Mouse (Mus musculus): ENCODE data around the gene Galk1. TPM values are rescaled to one million over a fixed set of nuclear protein-coding genes. Genes with fewer than 3 reads are reported as not detected.

Gene Galk1
- 10 to 100 TPM; 16.1 to 19.7 (median 18.6) TPM for total RNA-seq (2022)

DNA sequence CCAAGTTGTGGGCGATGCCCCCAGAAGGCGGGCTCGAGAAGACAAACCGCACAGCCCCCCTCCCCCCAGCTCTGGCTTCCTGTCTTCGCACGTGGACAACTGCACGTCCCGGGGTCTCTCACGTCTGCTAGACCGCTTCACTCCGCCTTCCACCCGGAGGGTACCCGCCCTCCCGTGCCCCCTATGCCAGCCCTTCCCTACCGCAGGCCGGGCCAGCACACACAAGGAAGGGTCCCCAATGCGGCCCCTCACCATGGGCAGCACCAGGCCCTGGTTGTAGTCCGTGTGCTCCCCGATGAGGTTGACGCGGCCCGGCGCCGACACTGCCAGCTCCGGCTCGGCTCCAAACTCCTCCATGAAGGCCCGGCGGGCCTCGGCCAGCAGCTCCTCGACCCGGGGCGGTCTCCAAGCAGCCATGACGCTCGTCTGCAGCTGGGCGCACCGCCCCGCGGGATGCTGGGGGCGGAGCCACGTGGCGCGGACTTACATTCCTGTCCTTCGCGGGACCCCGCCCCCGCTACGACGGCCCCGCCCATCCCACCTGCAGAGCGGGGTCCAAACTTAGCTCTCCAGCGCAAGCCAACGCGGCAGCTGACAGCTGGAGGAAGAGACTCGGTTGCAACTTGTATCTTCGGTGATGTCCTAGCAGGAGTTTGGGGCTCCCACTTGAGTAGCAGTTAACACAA, at the start of gene Galk1:
TSS of gene Galk1 (minus strand) at position 458 of the 686 bp plus-strand sequence.
- peak; percentile 64 to 92 for DNase-seq (ENCODE audit: low spot score in 2 of 2)

GRCm38 (mm10) chr11:116061641-116062415, 49.3 kb upstream of the Galk1 start:
- peak in 1 of 2 experiments; percentile 83 for DNase-seq (ENCODE audit: low spot score in 2 of 2)

DNA sequence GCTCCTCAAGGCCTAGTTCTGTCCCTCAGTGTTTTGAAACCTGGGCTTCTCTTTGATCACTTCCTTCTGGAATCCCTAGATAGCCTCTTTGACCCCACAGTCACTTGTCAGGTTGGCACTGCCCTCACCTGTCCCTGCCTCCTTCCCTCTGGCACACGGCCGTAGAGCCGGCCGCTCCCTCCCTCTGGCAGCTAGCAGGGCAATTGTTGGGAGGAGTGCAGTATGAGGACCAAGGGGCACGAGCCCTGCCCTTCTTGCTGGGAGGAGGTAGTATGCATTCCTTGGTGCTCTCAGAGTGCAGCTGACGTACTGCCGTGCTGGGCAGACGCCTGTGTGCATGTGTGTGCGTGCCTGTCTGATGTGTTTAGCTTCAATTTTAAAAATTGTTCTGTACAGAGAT, 48.1 kb upstream of the Galk1 start:
- no peak for DNase-seq (ENCODE audit: low spot score in 2 of 2)

- DNase-seq (ENCODE audit: low spot score in 2 of 2), result no peak
These were observed 47.1 kb upstream of the Galk1 start for GRCm38 (mm10) chr11:116059691-116060025.

DNA sequence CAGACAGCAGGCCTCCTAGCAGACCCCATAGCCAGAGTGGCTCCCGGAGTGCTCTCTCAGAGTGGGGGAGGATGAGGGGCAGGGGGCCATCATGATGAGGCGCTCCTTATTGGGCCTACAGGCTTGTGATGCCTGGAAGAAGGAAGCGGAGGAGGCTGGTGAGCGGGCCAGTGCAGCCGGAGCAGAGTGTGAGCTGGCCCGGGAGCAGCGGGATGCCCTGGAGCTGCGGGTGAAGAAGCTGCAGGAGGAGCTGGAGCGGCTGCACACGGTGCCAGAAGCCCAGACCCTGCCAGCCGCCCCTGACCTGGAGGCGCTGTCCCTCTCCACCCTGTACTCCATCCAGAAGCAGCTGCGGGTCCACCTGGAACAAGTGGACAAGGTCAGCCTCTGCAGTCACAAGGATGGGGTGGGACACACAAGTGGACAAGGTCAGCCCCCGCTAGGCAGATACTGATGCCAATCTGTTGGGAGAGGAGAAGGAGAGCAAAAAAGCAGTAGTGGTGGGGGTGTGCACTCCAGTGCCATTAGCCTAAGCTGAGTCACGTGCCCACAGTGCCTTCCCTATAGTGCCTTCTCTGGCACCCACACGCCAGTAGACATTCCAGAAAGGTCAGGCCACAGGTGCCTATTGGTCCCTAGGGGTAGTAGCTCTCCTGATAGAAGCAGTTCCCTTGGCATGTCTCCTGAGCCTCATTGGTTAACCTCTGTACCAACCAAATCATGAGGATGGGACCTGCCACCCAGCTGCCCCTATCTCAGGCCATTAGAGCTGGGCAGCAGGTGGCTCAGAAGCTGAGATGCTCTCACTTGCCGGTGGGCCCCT, 46.6 kb upstream of the Galk1 start:
- DNase-seq (ENCODE audit: low spot score in 2 of 2), result no peak

- DNase-seq (ENCODE audit: low spot score in 2 of 2), result peak in 1 of 2 experiments; percentile 74
These were observed 45.6 kb upstream of the Galk1 start for GRCm38 (mm10) chr11:116058022-116058614.

DNA sequence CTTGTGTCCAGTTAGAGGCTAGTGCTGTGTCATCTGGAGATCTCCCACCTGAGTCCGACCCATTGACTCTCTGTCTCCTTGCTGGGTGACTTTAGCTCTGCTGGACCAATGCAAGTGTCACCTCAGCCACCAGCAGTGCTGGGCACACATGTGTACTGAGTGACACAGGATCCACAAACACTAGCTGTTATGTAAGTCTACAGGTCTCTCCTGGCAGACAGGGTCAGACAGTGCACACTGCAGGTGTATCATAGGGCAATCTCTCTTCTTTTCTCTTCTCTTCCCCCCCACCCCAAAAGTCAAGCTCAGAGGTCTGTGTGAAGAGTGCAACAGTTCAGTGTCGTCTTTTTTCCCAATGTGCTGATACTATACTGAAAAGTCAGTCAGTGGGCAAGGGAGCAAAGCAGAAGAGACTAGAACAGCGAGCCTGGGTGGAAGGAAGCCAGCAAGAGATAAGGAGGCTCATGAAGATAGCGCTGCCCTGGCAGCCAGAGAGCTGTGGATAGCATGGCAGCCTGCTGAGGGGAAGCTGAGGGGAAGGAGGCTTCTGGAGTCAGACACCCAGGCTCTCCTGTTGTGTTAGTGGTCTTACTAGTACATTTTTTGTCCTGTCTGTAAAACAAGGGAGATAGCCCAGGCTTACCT, 44.8 kb upstream of the Galk1 start:
- no peak for DNase-seq (ENCODE audit: low spot score in 2 of 2)

- no peak for DNase-seq (ENCODE audit: low spot score in 2 of 2)
These were observed 43.4 kb upstream of the Galk1 start for GRCm38 (mm10) chr11:116055873-116056272.

DNA sequence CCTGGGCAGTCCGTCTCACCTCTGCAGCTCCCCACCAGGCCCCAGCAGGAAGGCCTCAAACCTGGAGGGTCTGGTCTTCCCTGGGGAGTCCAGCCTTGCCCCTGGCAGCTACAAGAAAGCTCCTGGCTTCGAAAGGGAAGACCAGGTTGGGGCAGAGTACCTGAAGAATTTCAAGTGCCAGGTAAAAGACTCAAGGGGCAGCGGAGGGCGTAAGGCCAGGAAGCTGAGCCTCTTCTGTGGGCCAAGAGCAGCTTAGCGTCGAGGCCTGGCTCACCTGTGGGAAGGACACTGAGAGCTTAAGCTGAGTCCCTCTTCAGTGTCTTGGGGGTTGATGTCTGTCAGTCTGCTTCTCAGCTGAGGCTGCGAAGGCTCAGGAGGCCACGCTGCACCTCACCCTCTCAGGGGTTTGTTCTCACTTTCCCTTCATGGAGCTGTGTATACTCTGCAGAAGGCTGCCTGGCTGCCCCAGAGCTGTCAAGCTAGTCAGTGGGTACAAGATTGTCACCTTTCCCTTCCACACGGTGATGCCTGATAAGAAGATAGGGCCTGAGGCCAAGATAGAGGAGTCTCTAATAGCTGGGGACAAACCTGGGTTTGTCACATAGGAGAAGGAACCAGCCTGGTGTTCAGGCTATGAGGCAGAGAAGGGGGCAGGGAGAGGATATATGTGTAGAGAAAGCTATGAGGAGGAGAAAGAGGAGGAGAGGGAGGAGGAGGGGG, 41.2 kb upstream of the Galk1 start:
- no peak for DNase-seq (ENCODE audit: low spot score in 2 of 2)

- DNase-seq (ENCODE audit: low spot score in 2 of 2), result no peak
These were observed 37.7 kb upstream of the Galk1 start for GRCm38 (mm10) chr11:116050196-116050595.

GRCm38 (mm10) chr11:116049610-116050009, 37.1 kb upstream of the Galk1 start:
- no peak for DNase-seq (ENCODE audit: low spot score in 2 of 2)

- no peak for DNase-seq (ENCODE audit: low spot score in 2 of 2)
These were observed 32.7 kb upstream of the Galk1 start for GRCm38 (mm10) chr11:116045173-116045572.

GRCm38 (mm10) chr11:116043286-116043685, 30.8 kb upstream of the Galk1 start:
- DNase-seq (ENCODE audit: low spot score in 2 of 2), result no peak

GRCm38 (mm10) chr11:116042372-116043138, 30.0 kb upstream of the Galk1 start:
- no peak for DNase-seq (ENCODE audit: low spot score in 2 of 2)

DNA sequence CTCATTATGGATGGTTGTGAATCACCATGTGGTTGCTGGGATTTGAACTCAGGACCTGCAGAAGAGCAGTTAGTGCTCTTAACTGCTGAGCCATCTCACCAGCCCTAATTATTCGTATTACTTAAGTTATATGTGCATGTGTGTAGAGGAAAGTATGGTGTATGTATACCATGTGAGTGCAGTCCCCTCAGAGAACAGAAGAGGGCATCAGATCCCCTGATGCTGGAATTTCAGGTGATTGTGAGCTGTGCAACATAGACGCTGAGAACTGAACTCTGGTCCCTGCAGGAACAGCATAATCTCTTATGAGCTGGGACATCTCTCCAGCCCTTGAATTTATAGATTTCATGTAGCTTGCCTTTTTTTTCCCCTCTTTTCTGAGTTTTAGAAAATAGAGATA, 29.3 kb upstream of the Galk1 start:
- DNase-seq (ENCODE audit: low spot score in 2 of 2), result no peak

DNA sequence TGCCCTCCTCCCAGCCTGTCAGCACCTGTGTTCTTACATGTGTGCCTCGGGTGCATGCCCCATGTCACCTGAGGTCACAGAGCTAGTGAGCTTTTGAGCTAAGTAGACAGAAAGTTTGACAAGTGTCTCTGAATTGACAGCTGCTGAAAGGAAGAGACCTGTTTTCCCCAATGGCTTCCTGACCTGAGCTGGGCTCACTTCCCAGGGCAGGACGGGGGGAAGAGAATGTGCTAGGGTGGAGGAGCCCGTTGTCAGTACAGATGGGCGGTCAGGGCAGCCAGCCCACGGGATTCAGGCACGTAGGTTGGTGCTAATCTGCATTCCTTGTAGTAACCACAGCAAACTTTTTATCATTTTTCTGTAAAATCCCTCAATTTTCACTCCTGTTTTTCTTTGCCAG, 28.1 kb upstream of the Galk1 start:
- no peak for DNase-seq (ENCODE audit: low spot score in 2 of 2)

- DNase-seq (ENCODE audit: low spot score in 2 of 2), result no peak
These were observed 25.3 kb upstream of the Galk1 start for GRCm38 (mm10) chr11:116037826-116038225.

GRCm38 (mm10) chr11:116036671-116037070, 24.2 kb upstream of the Galk1 start:
- no peak for DNase-seq (ENCODE audit: low spot score in 2 of 2)

- no peak for DNase-seq (ENCODE audit: low spot score in 2 of 2)
These were observed 22.1 kb upstream of the Galk1 start for GRCm38 (mm10) chr11:116034584-116034983.
